Mouse (Mus musculus): Measurements from ENCODE around the gene Pqbp1.

Pqbp1 gene

DNA sequence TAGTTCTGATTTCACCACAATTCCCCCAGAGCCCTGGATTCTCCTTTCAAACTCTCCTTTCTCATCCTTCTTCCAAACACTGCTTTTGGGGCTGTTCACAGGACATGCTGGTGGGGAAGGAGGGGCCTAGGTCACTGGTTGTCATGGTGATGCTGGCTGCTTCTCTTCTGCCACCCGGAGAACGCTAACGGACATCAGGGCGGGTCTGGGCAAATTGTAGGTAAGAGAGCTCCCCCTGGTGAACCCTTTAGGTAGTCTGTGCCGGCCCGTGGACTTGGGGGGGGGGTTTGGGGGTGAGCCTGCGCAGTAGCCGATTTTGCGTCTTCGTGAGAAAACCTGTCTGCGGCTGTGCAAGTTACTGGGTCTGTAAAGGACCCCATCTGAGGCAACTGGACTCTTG is 19.2 kb downstream of the Pqbp1 start:
- peak; percentile 13 to 46 for DNase-seq (ENCODE audit: low read depth in 1 of 2, low spot score in 2 of 2)

DNA sequence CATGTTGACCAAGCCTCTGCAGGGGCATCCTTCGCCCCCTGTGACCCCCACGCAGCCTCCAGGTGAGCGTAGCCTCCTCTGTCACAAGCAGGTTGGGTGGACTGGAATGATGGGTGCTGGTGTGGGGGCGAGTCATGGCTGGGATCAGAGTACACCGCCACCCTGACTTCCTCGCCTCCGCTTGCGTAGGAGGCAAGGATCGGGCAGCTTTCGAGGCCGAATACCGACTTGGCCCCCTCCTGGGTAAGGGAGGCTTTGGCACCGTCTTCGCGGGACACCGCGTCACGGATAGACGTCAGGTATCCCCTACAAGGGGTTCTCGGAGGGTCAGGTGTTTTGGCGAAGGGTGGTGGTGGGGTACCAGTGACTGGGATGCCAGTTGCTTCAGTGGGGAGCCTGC is 20.6 kb downstream of the Pqbp1 start:
- no peak for DNase-seq (ENCODE audit: low read depth in 1 of 2, low spot score in 2 of 2)

DNA sequence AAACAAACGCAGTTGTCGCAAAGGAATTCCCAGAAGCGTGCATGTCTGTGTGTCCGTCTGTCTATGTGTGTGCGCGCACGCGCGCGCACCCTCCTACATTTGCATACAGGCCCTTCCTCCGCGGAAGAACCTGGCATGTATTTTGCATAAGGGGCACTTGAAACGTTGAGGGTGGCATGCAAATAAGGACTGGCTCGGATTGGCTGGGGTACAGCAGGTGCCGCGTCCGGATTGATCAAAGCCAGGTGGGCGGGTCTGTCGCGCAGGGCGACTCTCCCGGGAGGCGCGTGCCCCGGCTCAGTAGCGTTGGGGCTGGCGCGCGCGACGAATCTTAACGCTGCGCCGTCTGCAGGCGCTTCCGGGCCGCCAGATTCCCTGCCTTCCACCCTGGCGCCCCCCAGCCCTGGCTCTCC is 21.1 kb downstream of the Pqbp1 start, which contains the start of gene Pim2:
Pim2 (plus strand) TSS at position 256 of the 413 bp plus-strand sequence.
- peak; percentile 40 to 62 for DNase-seq (ENCODE audit: low read depth in 1 of 2, low spot score in 2 of 2)

DNA sequence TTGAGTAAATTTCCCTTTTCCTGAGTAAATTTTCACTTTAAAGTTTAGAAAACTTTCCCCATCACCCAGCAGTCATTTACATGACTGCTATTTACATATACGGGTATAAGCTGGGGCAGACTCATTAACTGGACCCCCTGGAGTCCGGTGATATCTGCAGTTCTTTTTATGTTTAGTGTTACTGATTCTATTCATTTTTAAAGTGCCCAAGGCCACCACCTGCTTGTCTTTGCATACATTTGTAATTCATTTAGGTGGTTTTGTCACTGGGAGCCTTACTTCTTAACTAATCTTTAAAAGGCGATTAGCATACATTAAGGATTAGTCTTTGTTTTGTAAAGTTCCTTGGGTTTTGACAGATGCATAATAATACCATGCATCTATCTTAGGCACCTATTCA is 29.2 kb downstream of the Pqbp1 start:
- DNase-seq (ENCODE audit: low read depth in 1 of 2, low spot score in 2 of 2), result no peak

DNA sequence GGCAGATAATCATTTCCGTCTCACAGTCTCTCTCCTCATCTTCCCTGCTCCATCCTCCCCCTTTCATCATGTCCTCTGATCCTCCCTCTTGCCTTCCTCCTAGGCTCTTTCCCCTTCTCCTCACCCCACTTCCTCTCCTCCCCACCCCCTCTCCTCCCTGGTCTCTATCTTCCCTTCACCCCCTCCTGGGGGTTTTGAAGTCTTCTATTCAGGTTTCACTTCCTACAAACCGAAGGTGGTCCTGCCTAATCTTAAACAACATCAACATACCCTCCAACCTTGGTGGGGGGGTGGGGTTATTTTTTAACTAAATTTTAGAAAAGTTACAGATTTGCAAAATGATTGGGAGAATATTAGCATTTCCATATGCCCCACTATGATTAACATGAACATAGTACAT is 30.6 kb downstream of the Pqbp1 start:
- no peak for DNase-seq (ENCODE audit: low read depth in 1 of 2, low spot score in 2 of 2)

DNA sequence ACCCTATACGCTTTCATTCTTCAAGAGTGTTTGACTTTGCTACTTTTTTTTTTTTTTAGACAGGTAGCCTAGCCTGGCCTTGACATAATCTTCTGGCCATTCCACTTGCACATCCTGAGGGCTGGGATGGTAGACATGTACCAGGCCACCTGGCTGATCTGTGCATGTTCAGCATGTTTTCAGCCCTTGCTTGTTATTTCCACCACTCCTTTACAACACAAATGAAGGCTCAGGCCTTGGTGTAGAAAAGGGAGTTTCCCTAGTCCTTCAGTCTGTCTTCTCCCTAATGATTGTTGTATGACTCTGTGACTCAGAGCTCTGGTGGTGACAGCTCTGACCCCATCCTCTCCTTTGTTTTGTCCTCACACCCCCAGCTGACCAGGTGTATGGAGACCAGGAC is 31.9 kb downstream of the Pqbp1 start:
- DNase-seq (ENCODE audit: low read depth in 1 of 2, low spot score in 2 of 2), result no peak

DNA sequence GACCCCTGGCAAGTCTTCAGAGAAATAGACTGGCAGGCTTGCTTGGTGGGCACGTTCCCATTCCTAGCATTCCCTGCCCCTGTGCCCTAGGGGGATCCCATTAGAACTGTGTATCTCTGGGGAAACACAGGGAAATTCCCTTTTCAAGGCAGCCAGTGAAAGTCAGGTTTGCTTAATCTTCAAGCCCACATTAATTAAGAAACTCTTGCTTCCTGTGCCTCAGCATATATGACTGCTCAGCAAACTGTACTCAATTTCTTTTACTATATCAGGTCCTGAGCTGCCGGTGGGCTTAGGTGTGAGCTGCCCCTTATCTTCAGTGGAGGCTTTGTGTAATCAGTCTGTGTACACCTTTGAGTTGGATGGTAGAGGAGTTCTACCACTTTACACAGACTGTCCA is 33.3 kb downstream of the Pqbp1 start:
- no peak for DNase-seq (ENCODE audit: low read depth in 1 of 2, low spot score in 2 of 2)

DNA sequence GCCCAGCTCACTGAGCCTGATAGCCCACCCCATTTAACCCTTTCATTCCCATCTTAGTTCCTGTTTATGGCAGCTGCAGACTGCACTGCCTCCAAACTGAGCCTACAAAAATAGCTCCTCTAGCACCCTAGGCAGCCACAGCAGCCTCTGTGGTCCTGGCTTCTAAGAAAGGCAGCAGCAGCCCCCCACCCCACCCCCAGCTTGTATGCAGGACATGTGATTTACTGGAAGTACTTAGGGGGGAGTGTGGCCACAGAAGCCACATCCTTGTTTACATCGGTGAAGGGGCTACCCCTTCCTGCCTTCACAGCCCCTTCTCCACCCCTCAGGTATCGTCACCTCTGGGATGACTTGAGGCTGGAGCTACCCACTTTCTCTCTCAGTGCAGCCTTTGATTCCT is 33.7 kb downstream of the Pqbp1 start:
- no peak for DNase-seq (ENCODE audit: low read depth in 1 of 2, low spot score in 2 of 2)

DNA sequence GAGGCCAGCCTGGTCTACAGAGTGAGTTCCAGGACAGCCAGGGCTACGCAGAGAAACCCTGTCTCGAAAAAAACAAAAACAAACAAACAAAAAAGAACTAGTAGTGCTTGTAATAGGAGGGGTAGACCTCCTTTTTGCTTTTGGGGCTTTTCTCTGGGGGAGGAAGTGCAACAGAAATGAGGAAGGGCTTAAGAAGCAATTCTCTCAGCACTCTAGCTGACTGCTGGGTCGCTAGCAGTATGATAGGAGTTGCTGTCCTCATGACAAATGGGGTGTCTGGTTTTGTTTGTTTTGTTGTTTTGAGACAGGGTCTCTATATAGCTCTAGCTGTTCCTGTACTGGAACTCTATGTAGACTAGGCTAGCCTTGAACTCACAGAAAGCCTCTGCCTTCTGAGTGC is 34.5 kb downstream of the Pqbp1 start:
- no peak for DNase-seq (ENCODE audit: low read depth in 1 of 2, low spot score in 2 of 2)

DNA sequence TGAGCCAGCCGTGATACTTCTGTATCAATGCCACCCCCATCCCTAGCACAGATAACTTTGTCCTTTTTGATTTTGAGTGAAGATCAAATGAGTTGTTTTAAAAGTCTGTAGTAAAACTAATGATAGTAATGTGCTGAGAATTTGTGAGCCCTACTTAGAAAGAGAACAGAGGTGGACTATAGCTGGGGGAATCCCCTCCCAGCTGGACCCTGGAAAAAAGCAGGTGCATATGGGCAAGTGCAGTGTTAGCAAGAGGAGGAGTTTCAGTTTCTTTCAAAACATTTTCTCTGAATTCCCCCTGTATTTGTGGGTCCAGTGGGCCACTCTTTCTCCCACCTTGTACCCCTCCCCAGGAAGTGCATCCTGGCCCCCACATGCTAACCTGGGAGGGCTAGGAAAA is 35.9 kb downstream of the Pqbp1 start:
- DNase-seq (ENCODE audit: low read depth in 1 of 2, low spot score in 2 of 2), result no peak

DNA sequence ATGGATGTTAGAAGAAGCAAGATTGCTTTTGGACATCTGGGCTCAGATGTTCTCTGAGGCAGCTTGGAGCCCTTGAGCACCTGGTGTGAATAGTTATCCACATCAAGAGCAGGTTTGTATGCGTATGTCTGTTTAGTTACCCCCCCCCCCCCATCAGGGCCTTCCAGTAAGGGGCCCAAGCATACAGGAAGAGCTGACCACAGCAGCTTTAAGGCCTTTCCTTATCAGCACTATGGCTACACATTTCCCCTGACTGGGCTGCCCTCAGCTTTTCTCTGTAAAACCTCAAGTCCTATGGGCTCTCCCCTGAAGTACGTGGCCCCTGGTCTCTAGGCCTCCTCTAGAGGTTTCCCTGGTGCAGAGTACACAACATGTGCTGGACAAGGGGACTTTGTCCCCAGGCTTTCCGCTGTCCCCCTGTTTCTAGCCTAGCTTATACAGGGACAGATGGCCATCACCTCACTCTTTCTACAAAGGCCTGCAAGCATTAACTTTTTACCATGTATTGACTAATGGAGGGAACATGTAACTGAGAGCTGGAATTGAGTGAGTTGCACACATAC is 39.8 kb downstream of the Pqbp1 start:
- DNase-seq (ENCODE audit: low read depth in 1 of 2, low spot score in 2 of 2), result no peak

DNA sequence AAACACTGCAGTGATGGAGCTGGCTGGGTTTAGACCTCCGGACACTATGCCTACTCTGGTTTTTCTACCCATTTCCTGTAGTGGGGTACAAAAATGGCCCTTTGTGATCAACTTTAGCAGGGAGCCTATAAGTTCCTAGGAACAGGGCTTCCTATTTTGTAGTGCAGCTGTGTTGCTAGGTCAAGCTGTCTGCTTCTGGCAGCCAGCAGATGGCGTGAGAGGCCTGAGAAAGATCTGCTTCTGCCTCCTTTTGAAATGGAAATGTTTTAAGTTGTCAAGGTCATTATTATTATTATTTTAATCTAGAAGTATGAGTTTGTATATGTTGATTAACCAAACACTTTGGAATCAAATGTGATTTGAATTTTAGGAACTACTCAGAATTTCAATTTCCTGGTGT is 44.5 kb downstream of the Pqbp1 start:
- DNase-seq (ENCODE audit: low read depth in 1 of 2, low spot score in 2 of 2), result no peak

DNA sequence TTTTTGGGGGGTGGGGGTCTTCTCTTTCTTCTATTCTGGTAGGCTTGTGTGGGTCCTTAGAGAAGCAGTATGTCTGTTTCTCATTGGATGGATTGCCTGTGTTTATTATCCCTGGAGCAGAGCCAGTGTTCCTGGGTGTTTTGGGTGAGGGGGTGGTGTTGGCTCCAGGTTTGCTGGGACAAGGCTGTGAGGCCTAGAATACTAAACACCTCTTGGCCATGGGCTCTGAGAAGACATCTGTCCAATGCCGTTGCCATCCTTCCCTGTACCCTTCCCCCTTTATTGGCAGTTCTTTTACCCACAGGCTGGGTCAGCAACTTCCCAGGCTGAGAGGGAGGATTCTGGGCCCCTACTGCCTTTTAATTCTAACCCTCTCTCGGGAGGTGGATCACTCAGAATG is 51.2 kb downstream of the Pqbp1 start:
- DNase-seq (ENCODE audit: low read depth in 1 of 2, low spot score in 2 of 2), result no peak
